ENCODE assay signal across 8 mouse cellular contexts in genomic region chr12:26314959-26315358, GRCm38 (mm10).
DNase-seq lines count a peak whose midpoint lies in the region; ATAC-seq lines count a peak whose summit lies in the region.

No protein-coding gene starts in this region.

- intact Hi-C loops in gastrocnemius, postnatal 36 days (cut with DNase I), result loop anchor here (2.0 kb wide), 1 partner anchor 100 kb away; the partner anchor contains the start of gene Rnf144a

- peak; percentile 64 for ATAC-seq in neutrophil, adult 5-6 weeks (ENCODE audit: extremely low read depth, insufficient number of reproducible peaks, low FRiP score, poor library complexity, severe bottlenecking)
- ATAC-seq in frontal cortex, adult (ENCODE audit: low TSS enrichment), result no peak

- DNase-seq in gastrocnemius, adult 18-20 months (ENCODE audit: low spot score), result peak; percentile 43
- DNase-seq in gastrocnemius, postnatal 36 days, result no peak
- DNase-seq in urinary bladder, postnatal 14 days (ENCODE audit: low spot score), result peak; percentile 16
- no peak for DNase-seq in urinary bladder, postnatal 4 days (ENCODE audit: low spot score in 2 of 2)
- peak; percentile 11 for DNase-seq in embryo, embryonic 11.5 days (ENCODE audit: low read depth, low spot score)
- DNase-seq in kidney, postnatal 25 days, result peak; percentile 57 to 58

Comparison
In these comparisons a context has a peak if more than half of its experiments do, and no peak if none do; other contexts are left out.
1. DNase-seq: peak in gastrocnemius, adult 18-20 months (single experiment), urinary bladder, postnatal 14 days (single experiment), embryo, embryonic 11.5 days (single experiment) and kidney, postnatal 25 days (2 of 2); none in gastrocnemius, postnatal 36 days (0 of 2) and urinary bladder, postnatal 4 days (0 of 2).